Mouse (Mus musculus) midbrain, postnatal 0 days (tissue): ENCODE measurements around the gene Tlr9. TPM values are rescaled to one million over a fixed set of nuclear protein-coding genes. Genes with fewer than 3 reads are reported as not detected.

ENCODE experiments used
- ATAC-seq: fragments of 200-750 bp; cut with Nextera tagmentation; 2 replicates; pipeline ENCODE4 v1.8.0; 2017; ENCODE audit warnings: moderate number of reproducible peaks, mild to moderate bottlenecking, moderate TSS enrichment, moderate library complexity; ENCODE audit not compliant: low FRiP score
- DNase-seq: peaks from one replicate; pipeline ENCODE4 v3.0.0-alpha.2; 2015; ENCODE audit warnings: low spot score
- H3K27ac ChIP-seq: fragments of 300-500 bp; sonication (generic); 2 replicates; pipeline ENCODE4 v1.5.1; 2014; ENCODE audit warnings: low read depth, mild to moderate bottlenecking, low read length, mixed read lengths
- H3K27me3 ChIP-seq: fragments of 300-500 bp; sonication (generic); 2 replicates; pipeline ENCODE4 v1.6.1; 2014; ENCODE audit warnings: low read length, control low read depth, mixed read lengths; ENCODE audit not compliant: insufficient read depth
- H3K36me3 ChIP-seq: fragments of 300-500 bp; sonication (generic); 2 replicates; pipeline ENCODE4 v1.6.1; 2014; ENCODE audit warnings: low read length, control low read depth, mixed read lengths; ENCODE audit not compliant: insufficient read depth
- H3K4me1 ChIP-seq: fragments of 300-500 bp; sonication (generic); 2 replicates; pipeline ENCODE4 v1.6.1; 2014; ENCODE audit warnings: mild to moderate bottlenecking, control low read depth, antibody characterized with exemption, low read length, mixed read lengths; ENCODE audit not compliant: insufficient read depth
- H3K4me2 ChIP-seq: fragments of 300-500 bp; sonication (generic); 2 replicates; pipeline ENCODE4 v1.6.1; 2014; ENCODE audit warnings: low read depth, mild to moderate bottlenecking, low read length, mixed read lengths; ENCODE audit not compliant: poor library complexity, severe bottlenecking
- H3K4me3 ChIP-seq: fragments of 300-500 bp; sonication (generic); 2 replicates; pipeline ENCODE4 v1.5.1; 2014; ENCODE audit warnings: low read depth, mild to moderate bottlenecking, low read length, moderate library complexity
- H3K9ac ChIP-seq: fragments of 300-500 bp; sonication (generic); replicated peaks from 2 replicates; pipeline ENCODE4 v1.6.1; 2014; ENCODE audit warnings: mild to moderate bottlenecking, low read length, moderate library complexity, mixed read lengths; ENCODE audit not compliant: poor library complexity, severe bottlenecking
- H3K9me3 ChIP-seq: fragments of 300-500 bp; sonication (generic); 2 replicates; pipeline ENCODE4 v1.6.1; 2016; ENCODE audit warnings: low read length, control low read depth
- CTCF ChIP-seq: IDR thresholded peaks from 2 replicates; pipeline ENCODE4 v1.5.1; 2016; ENCODE audit warnings: antibody characterized with exemption, mild to moderate bottlenecking
- WGBS: fragments of 180-500 bp; shearing (Covaris S2); extraction: QIAGEN DNeasy Blood & Tissue Kit; methylation state at CpG from one replicate; pipeline ENCODE4 v1.1.7; 2014; 5-methylcytosine and 5-hydroxymethylcytosine counted together
- polyA plus RNA-seq: library from polyadenylated mRNA; unstranded; fragments of >200 nt; fragmentation: Nextera tagmentation; extraction: Ambion mirVana; gene quantifications from 2 replicates; pipeline ENCODE4 v1.2.1, GENCODE M21; 2015
- total RNA-seq: library from RNA; depleted of rRNA; stranded (reverse); fragments of >200 nt; gene quantifications from 2 replicates; pipeline ENCODE4 v1.2.3, GENCODE M21; 2014

The Tlr9 gene
- total and polyA plus RNA-seq, 2 experiments from 2014 or later = 0.16 to 0.49 TPM

GRCm38 (mm10) chr9:106225469-106226150 lies 3.2 kb downstream of the Tlr9 start:
- H3K4me2 ChIP-seq = peak overlapping the region; percentile 61
- ATAC-seq (no peak), DNase-seq (no peak)
- peak overlapping the region; percentile 39; the same call in 1 of the 2 replicates for H3K27ac ChIP-seq
- no peak for TF ChIP-seq CTCF
- WGBS = 59% methylated on average over 24 of the region's 24 CpGs
- H3K9me3 ChIP-seq = no peaks in the 10 kb centered on the region
- H3K36me3 ChIP-seq = no peaks in the 10 kb centered on the region
- H3K4me1 ChIP-seq = 0 out of 2 replicates have a peak, but pooled peaks cover 4% of the 10 kb centered on the region
- no peaks in the 10 kb centered on the region for H3K27me3 ChIP-seq
- peak overlapping the region; percentile 13 for H3K9ac ChIP-seq
- H3K4me3 ChIP-seq = peak overlapping the region; percentile 28

- Histone ChIP-seq H3K27ac (peak overlapping the region; percentile 39; the same call in 1 of the 2 replicates), H3K4me3 (peak overlapping the region; percentile 28), H3K4me2 (peak overlapping the region; percentile 61), H3K4me1 (0 out of 2 replicates have a peak, but pooled peaks cover 4% of the 10 kb centered on the region), H3K9me3 (no peaks in the 10 kb centered on the region), H3K36me3 (no peaks in the 10 kb centered on the region), H3K9ac (peak overlapping the region; percentile 13), H3K27me3 (no peaks in the 10 kb centered on the region)
- DNase-seq (peak; percentile 69), ATAC-seq (peak; percentile 72)
- TF ChIP-seq CTCF = peak; percentile 68
- 11% methylated on average over 34 of the region's 34 CpGs for WGBS
Observed at GRCm38 (mm10) chr9:106226151-106226682, 3.8 kb downstream of the Tlr9 start.

GRCm38 (mm10) chr9:106227790-106228429 lies 5.5 kb downstream of the Tlr9 start:
- no peak overlapping the region for H3K4me2 ChIP-seq
- DNase-seq = no peak
- H3K27me3 ChIP-seq = no peaks in the 10 kb centered on the region
- no peak for TF ChIP-seq CTCF
- H3K4me3 ChIP-seq = no peak overlapping the region
- ATAC-seq = no peak
- no peaks in the 10 kb centered on the region for H3K9me3 ChIP-seq
- no peak overlapping the region for H3K27ac ChIP-seq
- H3K4me1 ChIP-seq = 0 out of 2 replicates have a peak, but pooled peaks cover 4% of the 10 kb centered on the region
- WGBS = 76% methylated on average over 8 of the region's 8 CpGs
- H3K9ac ChIP-seq = no peak overlapping the region
- H3K36me3 ChIP-seq = no peaks in the 10 kb centered on the region; the same call in 1 of the 2 replicates

GRCm38 (mm10) chr9:106230051-106230733 lies 7.8 kb downstream of the Tlr9 start:
- TF ChIP-seq CTCF = no peak
- no peak overlapping the region for H3K27ac ChIP-seq
- ATAC-seq (no peak), DNase-seq (no peak)
- H3K9me3 ChIP-seq = no peaks in the 10 kb centered on the region
- H3K4me2 ChIP-seq = no peak overlapping the region
- 0 out of 2 replicates have a peak, but pooled peaks cover 4% of the 10 kb centered on the region for H3K4me1 ChIP-seq
- whole genome bisulfite sequencing = 83% methylated on average over 9 of the region's 9 CpGs
- H3K27me3 ChIP-seq = no peaks in the 10 kb centered on the region
- no peak overlapping the region for H3K9ac ChIP-seq
- peaks cover 21% of the 10 kb centered on the region for H3K36me3 ChIP-seq
- no peak overlapping the region for H3K4me3 ChIP-seq

GRCm38 (mm10) chr9:106230734-106231106 lies 8.3 kb downstream of the Tlr9 start:
- 0 out of 2 replicates have a peak, but pooled peaks cover 4% of the 10 kb centered on the region for H3K4me1 ChIP-seq
- no peak overlapping the region for H3K4me3 ChIP-seq
- 54% methylated on average over 3 of the region's 3 CpGs for WGBS
- H3K36me3 ChIP-seq = peaks cover 26% of the 10 kb centered on the region
- DNase-seq (no peak), ATAC-seq (no peak)
- peak; percentile 54 for TF ChIP-seq CTCF
- no peak overlapping the region for H3K27ac ChIP-seq
- H3K9me3 ChIP-seq = no peaks in the 10 kb centered on the region
- H3K4me2 ChIP-seq = no peak overlapping the region
- H3K9ac ChIP-seq = no peak overlapping the region
- no peaks in the 10 kb centered on the region for H3K27me3 ChIP-seq
